Mouse (Mus musculus) thymus, adult 2 months (tissue): ENCODE measurements around the gene Sft2d2. TPM values are rescaled to one million over a fixed set of nuclear protein-coding genes. Genes with fewer than 3 reads are reported as not detected.
A peak's percentile ranks its signal among the peaks of the same experiment; 100 is the strongest.

ENCODE experiments used
- DNase-seq: peaks from one replicate; pipeline ENCODE4 v3.0.0; 2021
- H3K27ac ChIP-seq: fragments of 200-500 bp; 2 replicates; pipeline ENCODE4 v1.5.1; 2012; ENCODE audit warnings: low read length, control low read depth; ENCODE audit not compliant: control insufficient read depth, insufficient read depth
- H3K27me3 ChIP-seq: fragments of 200-500 bp; 2 replicates; pipeline ENCODE4 v1.6.1; 2012; ENCODE audit warnings: mild to moderate bottlenecking, low read length, moderate library complexity, mixed read lengths; ENCODE audit not compliant: control insufficient read depth, insufficient read depth
- H3K36me3 ChIP-seq: fragments of 200-500 bp; 2 replicates; pipeline ENCODE4 v1.6.1; 2012; ENCODE audit warnings: mild to moderate bottlenecking, low read length, moderate library complexity; ENCODE audit not compliant: control insufficient read depth, insufficient read depth
- H3K4me1 ChIP-seq: fragments of 200-500 bp; replicated peaks from 2 replicates; pipeline ENCODE4 v1.6.1; 2012; ENCODE audit warnings: low read length; ENCODE audit not compliant: control insufficient read depth, insufficient read depth
- H3K4me3 ChIP-seq: fragments of 200-500 bp; 2 replicates; pipeline ENCODE4 v1.5.1; 2012; ENCODE audit warnings: mild to moderate bottlenecking, low read length, control low read depth, moderate library complexity; ENCODE audit not compliant: control insufficient read depth, insufficient read depth
- CTCF ChIP-seq: fragments of 200-500 bp; IDR thresholded peaks from 2 replicates; pipeline ENCODE4 v1.5.1; 2012; ENCODE audit warnings: mild to moderate bottlenecking, control low read depth, low read length, moderate library complexity, borderline replicate concordance; ENCODE audit not compliant: control insufficient read depth, poor library complexity, insufficient read depth; ENCODE audit errors: extremely low read depth
- POLR2A ChIP-seq: fragments of 200-500 bp; IDR thresholded peaks from 2 replicates; pipeline ENCODE4 v1.6.1; 2012; ENCODE audit warnings: mild to moderate bottlenecking, low read length, control low read depth, moderate library complexity; ENCODE audit not compliant: control insufficient read depth, poor library complexity, insufficient read depth; ENCODE audit errors: extremely low read depth
- WGBS: fragments of 180-500 bp; shearing (Covaris S2); methylation state at CpG from one replicate; pipeline ENCODE4 v1.1.7; 2018; 5-methylcytosine and 5-hydroxymethylcytosine counted together
- polyA plus RNA-seq: library from polyadenylated mRNA; depleted of rRNA; stranded (reverse); fragments of >200 nt; gene quantifications from 2 replicates; pipeline ENCODE4 v1.2.3, GENCODE M21; 2012

Gene Sft2d2
- polyA plus RNA-seq, 1 experiment, result 102 TPM

DNA sequence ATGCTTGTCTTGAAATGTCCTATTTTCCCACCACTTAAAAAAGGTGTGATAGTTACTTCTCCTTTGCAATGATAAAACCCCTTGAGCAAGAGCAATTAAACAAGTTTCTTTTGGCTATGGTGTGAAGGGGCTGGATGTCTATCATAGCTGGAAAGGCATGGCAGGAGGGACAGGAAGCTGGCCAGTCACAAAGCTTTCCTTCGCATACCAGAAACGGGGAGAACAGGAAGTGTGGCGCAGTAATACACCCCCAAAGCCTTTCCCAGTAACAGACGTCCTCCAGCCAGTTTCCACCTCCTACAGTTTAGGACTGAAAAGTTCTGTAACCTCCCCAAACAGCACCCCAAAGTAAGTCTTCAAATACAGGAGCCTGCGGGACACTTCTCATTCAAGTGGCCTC lies 24.1 kb downstream of the Sft2d2 start:
- WGBS, result 36% methylated on average over 5 of the region's 5 CpGs
- H3K27me3 ChIP-seq, result no peaks in the 10 kb centered on the region
- H3K27ac ChIP-seq, result no peak overlapping the region
- H3K4me3 ChIP-seq, result no peak overlapping the region
- DNase-seq, result no peak
- no peak for TF ChIP-seq CTCF
- no peak for TF ChIP-seq POLR2A
- H3K4me1 ChIP-seq, result peaks cover 13% of the 10 kb centered on the region
- no peaks in the 10 kb centered on the region for H3K36me3 ChIP-seq

DNA sequence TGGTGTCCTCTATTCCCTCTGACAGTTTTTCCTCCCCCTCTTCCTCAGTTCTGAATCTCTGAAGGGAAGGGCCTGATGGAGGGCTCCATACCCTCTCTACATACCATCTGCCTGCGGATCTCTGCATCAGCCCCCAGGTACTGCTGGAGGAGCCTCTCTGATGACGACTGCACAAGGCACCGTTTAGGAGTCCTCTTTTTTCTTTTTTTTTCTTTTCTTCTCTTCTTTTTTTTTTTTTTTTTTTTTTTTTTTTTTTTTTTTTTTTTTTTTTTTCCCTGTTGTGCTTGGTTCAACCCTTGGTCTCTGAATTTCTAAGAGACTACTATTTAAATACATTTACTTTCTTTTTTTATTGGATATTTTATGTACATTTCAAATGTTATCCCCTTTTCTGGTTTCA lies 24.8 kb downstream of the Sft2d2 start:
- H3K4me1 ChIP-seq, result peaks cover 8% of the 10 kb centered on the region
- no peak overlapping the region for H3K27ac ChIP-seq
- TF ChIP-seq CTCF (no peak), POLR2A (no peak)
- WGBS, result 77% methylated on average over 3 of the region's 3 CpGs
- H3K4me3 ChIP-seq, result no peak overlapping the region
- H3K36me3 ChIP-seq, result no peaks in the 10 kb centered on the region
- DNase-seq, result no peak
- H3K27me3 ChIP-seq, result no peaks in the 10 kb centered on the region

DNA sequence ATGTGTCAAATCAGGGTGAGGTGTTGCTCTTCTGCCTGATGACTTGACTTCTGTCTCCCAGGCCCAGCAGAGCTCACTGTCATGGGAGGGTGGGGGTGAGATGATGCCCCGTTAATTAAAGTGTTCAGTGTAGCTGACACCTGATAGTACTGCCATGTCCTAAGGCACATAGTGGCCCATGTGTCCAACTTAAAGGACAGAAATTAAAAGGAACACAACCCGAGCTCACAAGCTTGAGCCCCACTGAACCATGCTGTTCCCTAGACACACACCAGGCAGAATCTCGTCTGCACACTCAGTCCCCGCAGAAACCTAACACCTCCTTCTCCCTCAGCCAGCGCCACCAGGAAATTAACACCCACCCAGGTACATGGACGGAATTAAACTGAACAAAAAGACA lies 29.3 kb downstream of the Sft2d2 start:
- TF ChIP-seq CTCF (no peak), POLR2A (no peak)
- no peak overlapping the region for H3K27ac ChIP-seq
- H3K4me3 ChIP-seq, result no peak overlapping the region
- no peaks in the 10 kb centered on the region for H3K27me3 ChIP-seq
- DNase-seq, result no peak
- no peaks in the 10 kb centered on the region for H3K36me3 ChIP-seq
- 94% methylated on average over 6 of the region's 6 CpGs for WGBS
- peaks cover 4% of the 10 kb centered on the region for H3K4me1 ChIP-seq

DNA sequence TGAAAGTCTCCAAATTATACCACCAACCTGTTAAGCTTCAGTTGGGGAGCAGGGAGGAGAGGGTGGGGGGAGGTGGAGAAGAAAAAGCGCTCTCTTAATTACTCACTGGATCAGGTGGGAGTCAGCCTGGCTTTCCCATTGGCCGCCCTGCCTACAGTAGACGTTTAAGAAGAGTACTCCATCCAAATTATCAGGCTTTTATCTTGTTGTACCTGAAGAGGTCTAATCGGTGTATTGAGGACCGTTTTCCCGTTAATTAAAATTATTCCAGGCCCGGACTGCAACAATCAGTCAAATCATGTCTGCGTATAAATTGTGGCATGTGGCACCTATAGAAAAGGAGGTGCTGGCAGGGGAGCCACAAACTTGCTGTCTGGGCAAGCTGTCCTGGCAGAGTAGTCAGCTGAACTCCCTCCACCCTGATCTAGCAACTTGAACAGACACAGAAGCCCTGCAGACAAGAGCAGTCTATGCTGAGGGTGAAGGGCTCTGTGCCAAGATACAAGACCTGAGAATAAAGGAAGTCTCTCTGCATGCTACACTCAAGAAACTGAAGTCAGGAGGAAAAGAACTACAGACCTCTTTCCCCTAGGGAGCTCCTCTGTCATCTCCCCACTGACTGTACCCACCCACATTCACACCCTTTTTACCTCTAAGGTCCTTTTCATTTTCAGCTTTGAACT lies 33.4 kb downstream of the Sft2d2 start, which contains the start of gene Tbx19:
Gene Tbx19, minus strand, starts transcription at position 51 of the 683 bp plus-strand sequence.
- no peak for TF ChIP-seq CTCF
- no peak for TF ChIP-seq POLR2A
- Histone ChIP-seq H3K36me3 (no peaks in the 10 kb centered on the region), H3K4me1 (peaks cover 18% of the 10 kb centered on the region), H3K27me3 (no peaks in the 10 kb centered on the region), H3K4me3 (no peak within 1 kb of the TSS), H3K27ac (no peak within 1 kb of the TSS)
- 92% methylated on average over 8 of the region's 8 CpGs for WGBS
- no peak for DNase-seq

DNA sequence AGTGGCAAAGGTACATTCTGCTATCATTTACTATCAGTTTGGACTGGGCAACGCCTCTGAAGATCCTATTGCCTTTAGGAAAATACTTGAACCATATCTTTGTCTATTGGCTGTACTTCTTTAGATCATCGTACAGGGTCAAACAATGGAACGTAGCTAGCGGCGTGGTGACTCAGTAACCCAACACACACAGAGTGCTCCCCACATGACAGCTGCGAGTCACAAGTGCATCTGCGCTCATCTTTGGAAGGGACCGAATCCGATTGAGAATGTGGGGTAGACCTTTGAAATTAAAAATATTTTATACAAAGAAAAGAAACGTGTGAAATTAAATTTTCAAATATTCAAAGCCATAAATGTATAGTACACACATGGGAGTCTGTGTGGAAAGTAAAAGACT lies 35.4 kb downstream of the Sft2d2 start:
- Histone ChIP-seq H3K27ac (no peak overlapping the region), H3K4me1 (peaks cover 27% of the 10 kb centered on the region), H3K27me3 (no peaks in the 10 kb centered on the region), H3K36me3 (no peaks in the 10 kb centered on the region), H3K4me3 (no peak overlapping the region)
- WGBS, result 92% methylated on average over 10 of the region's 10 CpGs
- DNase-seq, result no peak
- TF ChIP-seq CTCF, result no peak
- TF ChIP-seq POLR2A, result no peak

DNA sequence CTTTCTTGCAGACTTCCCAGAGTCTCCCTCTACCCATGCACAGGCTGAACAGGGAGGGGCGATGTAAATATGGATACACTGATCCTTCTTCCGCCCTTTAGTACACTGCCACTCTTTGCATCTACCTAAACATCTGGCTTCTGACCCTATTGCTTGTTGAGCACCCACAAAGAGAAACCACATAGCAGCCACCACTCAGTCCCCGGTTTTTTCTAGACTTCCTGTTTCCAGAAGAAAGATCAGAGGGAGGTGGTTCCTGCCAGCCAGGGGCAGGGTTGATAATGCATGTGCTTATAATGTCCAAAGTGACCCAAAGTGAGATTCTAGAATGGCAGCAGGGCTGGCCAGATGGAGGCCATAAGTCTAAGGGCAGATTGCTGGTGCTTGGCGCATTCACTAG lies 40.1 kb downstream of the Sft2d2 start:
- TF ChIP-seq POLR2A (no peak), CTCF (no peak)
- H3K4me1 ChIP-seq, result peaks cover 50% of the 10 kb centered on the region
- H3K27ac ChIP-seq, result no peak overlapping the region
- no peak overlapping the region for H3K4me3 ChIP-seq
- peak; percentile 57 for DNase-seq
- H3K27me3 ChIP-seq, result no peaks in the 10 kb centered on the region
- 11% methylated on average over 4 of the region's 4 CpGs for WGBS
- no peaks in the 10 kb centered on the region for H3K36me3 ChIP-seq

DNA sequence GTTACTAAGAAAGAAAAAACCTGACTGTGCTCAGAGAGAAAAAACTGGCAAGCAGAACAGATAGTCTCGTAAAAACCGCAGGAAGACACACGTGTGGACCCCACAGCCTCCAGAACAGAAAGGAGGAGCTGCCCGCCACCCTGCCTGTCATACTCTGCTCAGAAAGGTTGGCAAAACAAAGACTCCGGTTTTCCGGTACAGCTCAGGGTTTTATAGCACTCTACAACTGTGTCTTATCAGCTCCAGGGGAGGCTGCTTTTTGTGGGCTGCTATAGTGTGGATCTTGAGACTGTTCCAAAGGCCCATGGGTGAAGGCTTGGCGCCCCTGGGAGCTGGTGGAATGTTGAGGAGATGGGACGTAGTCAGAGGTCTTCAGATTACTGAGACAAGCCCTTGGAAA lies 43.0 kb downstream of the Sft2d2 start:
- no peaks in the 10 kb centered on the region for H3K27me3 ChIP-seq
- H3K27ac ChIP-seq, result peak overlapping the region; percentile 96
- peak overlapping the region; percentile 12 for H3K4me3 ChIP-seq
- DNase-seq, result peak; percentile 57
- WGBS, result 51% methylated on average over 8 of the region's 8 CpGs
- peaks cover 38% of the 10 kb centered on the region for H3K4me1 ChIP-seq
- H3K36me3 ChIP-seq, result no peaks in the 10 kb centered on the region
- TF ChIP-seq CTCF, result no peak
- TF ChIP-seq POLR2A, result no peak
